15 mouse cellular contexts compared by ENCODE assay signal in the genomic region with DNA sequence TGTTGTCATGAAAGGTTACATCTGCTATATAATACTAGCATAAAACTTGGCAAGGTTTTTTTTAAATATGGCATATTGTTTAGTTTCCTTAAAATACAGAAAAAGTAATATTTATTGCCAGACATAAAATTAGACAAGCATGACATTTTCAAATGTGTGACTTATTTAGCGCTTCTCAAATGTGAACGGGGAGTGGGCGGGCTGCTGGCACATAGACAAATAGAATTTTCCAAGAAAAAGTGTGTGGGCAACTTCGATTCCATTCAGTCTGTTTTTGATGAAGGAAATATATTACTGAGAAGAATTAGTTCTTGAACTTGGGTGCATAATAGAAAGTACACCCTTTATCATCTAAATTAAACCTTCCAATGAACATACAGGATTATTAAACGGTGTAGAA.
DNase-seq lines count a peak whose midpoint lies in the region; TF ChIP-seq lines count a peak whose summit lies in the region.
"Had no signal": no experiment of that assay in that cellular context is flagged by ENCODE, and none has a peak within 500 bp of the region (broad histone marks: within the 10 kb centered on the region; RNA-seq: fewer than 3 reads in every experiment).

No protein-coding gene starts in this region.

- H3K27me3 ChIP-seq in cerebellum, adult 2 months (ENCODE audit: control insufficient read depth, insufficient read depth, low read length) = no peaks in the 10 kb centered on the region
- H3K27me3 ChIP-seq: hindbrain, embryonic 15.5 days; kidney, embryonic 15.5 days; liver, embryonic 15.5 days; neural tube, embryonic 12.5 days had no signal

- no peak for TF ChIP-seq POLR2A in cerebellum, adult 2 months (IDR thresholded peaks at IDR 0.05; ENCODE audit: borderline replicate concordance, insufficient read depth, low read length)

- no peak overlapping the region for H3K4me3 ChIP-seq in cerebellum, adult 2 months (replicated peaks; ENCODE audit: insufficient read depth, low read depth, low read length)
- H3K4me3 ChIP-seq: hindbrain, embryonic 15.5 days; kidney, embryonic 15.5 days; liver, embryonic 15.5 days; neural tube, embryonic 12.5 days had no signal

- H3K27ac ChIP-seq in cerebellum, adult 2 months (ENCODE audit: insufficient read depth, low read length) = no peak overlapping the region
- H3K27ac ChIP-seq: hindbrain, embryonic 15.5 days; kidney, embryonic 15.5 days; liver, embryonic 15.5 days; neural tube, embryonic 12.5 days had no signal

- H3K4me1 ChIP-seq in cerebellum, adult 2 months (ENCODE audit: control insufficient read depth, insufficient read depth, low read length) = no peaks in the 10 kb centered on the region

- DNase-seq in frontal cortex, adult 2 months (ENCODE audit: extremely low spot score in 1 of 2, low spot score in 1 of 2) = peak; percentile 36 to 76
- DNase-seq in frontal cortex, postnatal 36 days (ENCODE audit: low spot score in 2 of 2) = peak; percentile 34 to 82
- DNase-seq in layer of hippocampus, postnatal 14 days (ENCODE audit: low spot score in 2 of 2) = peak; percentile 45 to 63
- peak; percentile 14 for DNase-seq in right cerebral cortex, postnatal 25 days
- no peak for DNase-seq in kidney, postnatal 14 days
- DNase-seq in cerebellum, adult 2 months = no peak
- no peak for DNase-seq in adrenal gland, adult (ENCODE audit: inconsistent age in 2 of 2, low spot score in 1 of 2)
- DNase-seq: cerebellum, postnatal 25 days; gastrocnemius, postnatal 25 days; heart, postnatal 14 days; thymus, adult 18-20 months had no signal

- 74% methylated on average over 5 of the region's 5 CpGs for WGBS in cerebellum, adult 2 months

- no peak for TF ChIP-seq CTCF in cerebellum, adult 2 months (IDR thresholded peaks at IDR 0.05; ENCODE audit: borderline replicate concordance, insufficient read depth, low read depth, low read length)

Comparison
In these comparisons a context has a peak if more than half of its experiments do, and no peak if none do; other contexts are left out.
1. DNase-seq: peak in frontal cortex, adult 2 months (2 of 2), frontal cortex, postnatal 36 days (2 of 2), layer of hippocampus, postnatal 14 days (2 of 2) and right cerebral cortex, postnatal 25 days (single experiment); none in kidney, postnatal 14 days (single experiment), cerebellum, adult 2 months (0 of 2) and adrenal gland, adult (0 of 2).